Mouse (Mus musculus): Measurements from ENCODE around the gene Ccni. TPM values are rescaled to one million over a fixed set of nuclear protein-coding genes. Genes with fewer than 3 reads are reported as not detected.

Gene Ccni
- polyA plus RNA-seq (2015; fragmentation: Nextera tagmentation; extraction: Ambion mirVana), result 137 and 140 TPM in 2 replicates

GRCm38 (mm10) chr5:93206109-93207005 lies at the start of gene Ccni, which contains the start of gene 2010109A12Rik:
TSS of gene Ccni (minus strand) at chr5:93206495.
TSS of gene 2010109A12Rik (plus strand) at chr5:93206518.
- H3K4me1 ChIP-seq (replicated peaks), result peaks cover 21% of the 10 kb centered on the region
- no peaks in the 10 kb centered on the region for H3K9me3 ChIP-seq
- H3K4me3 ChIP-seq, result peak within 1 kb of the TSS; percentile 94
- H3K27ac ChIP-seq, result peak within 1 kb of the TSS; percentile 92
- H3K36me3 ChIP-seq, result peaks cover 3% of the 10 kb centered on the region
- peak within 1 kb of the TSS; percentile 96 for H3K9ac ChIP-seq
- ATAC-seq (ENCODE audit: low FRiP score), result peak; percentile 96
- no peaks in the 10 kb centered on the region for H3K27me3 ChIP-seq
- WGBS, result under 1% methylated on average over 74 of the region's 79 CpGs
- peak within 1 kb of the TSS; percentile 68 for H3K4me2 ChIP-seq

- WGBS, result 93% methylated on average over 5 of the region's 5 CpGs
- H3K4me1 ChIP-seq (replicated peaks), result no peaks in the 10 kb centered on the region
- no peak overlapping the region for H3K27ac ChIP-seq
- no peak for ATAC-seq (ENCODE audit: low FRiP score)
- no peak overlapping the region for H3K4me3 ChIP-seq
- H3K27me3 ChIP-seq, result no peaks in the 10 kb centered on the region
- no peaks in the 10 kb centered on the region for H3K36me3 ChIP-seq
- no peak overlapping the region for H3K4me2 ChIP-seq
- H3K9me3 ChIP-seq, result peaks cover 6% of the 10 kb centered on the region; the same call in 1 of the 2 replicates
- no peak overlapping the region for H3K9ac ChIP-seq
Observed at GRCm38 (mm10) chr5:93255759-93256265, 49.5 kb upstream of the Ccni start.

DNA sequence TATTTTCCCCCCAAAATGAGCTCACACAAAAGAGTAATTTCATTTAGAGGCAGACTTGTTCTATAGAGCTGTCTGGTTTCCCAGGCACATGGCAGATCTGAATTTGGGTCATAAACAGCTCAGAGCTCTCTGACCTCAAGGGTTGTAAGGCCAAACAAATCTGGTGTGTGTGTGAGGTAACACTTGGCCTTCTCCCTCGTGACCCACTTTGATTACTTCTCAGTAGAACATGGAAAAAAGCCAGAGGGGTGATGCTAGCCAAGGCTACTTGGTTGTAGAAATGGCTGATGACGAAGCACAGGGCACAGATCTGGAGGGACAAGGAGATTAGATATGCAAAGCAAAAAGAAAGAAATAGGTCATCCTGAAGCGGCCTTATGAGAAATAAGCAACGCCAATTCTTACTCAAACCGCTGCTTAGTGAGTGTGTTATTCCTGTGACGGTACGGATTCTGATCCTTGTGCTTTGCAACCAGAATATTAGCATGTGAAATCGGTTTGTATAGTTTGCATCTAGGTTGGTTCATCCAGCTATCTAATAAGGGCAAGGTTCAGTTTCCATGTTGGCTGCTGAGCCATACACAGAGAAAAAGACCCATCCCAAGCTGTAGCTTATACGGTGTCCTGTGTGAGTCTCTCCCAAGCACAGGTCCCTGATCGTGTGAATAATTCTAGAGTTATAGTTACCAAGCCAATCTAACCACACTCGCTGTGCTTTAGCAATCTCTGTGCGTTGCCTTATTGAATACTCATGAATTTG lies 44.9 kb upstream of the Ccni start:
- H3K4me1 ChIP-seq (replicated peaks), result no peaks in the 10 kb centered on the region
- H3K9me3 ChIP-seq, result peaks cover 6% of the 10 kb centered on the region; the same call in 1 of the 2 replicates
- H3K9ac ChIP-seq, result no peak overlapping the region
- no peak overlapping the region for H3K4me2 ChIP-seq
- H3K27ac ChIP-seq, result no peak overlapping the region
- H3K27me3 ChIP-seq, result no peaks in the 10 kb centered on the region
- 88% methylated on average over 12 of the region's 12 CpGs for WGBS
- H3K4me3 ChIP-seq, result no peak overlapping the region
- H3K36me3 ChIP-seq, result no peaks in the 10 kb centered on the region
- no peak for ATAC-seq (ENCODE audit: low FRiP score)

GRCm38 (mm10) chr5:93249940-93250578 lies 43.8 kb upstream of the Ccni start:
- H3K27me3 ChIP-seq, result no peaks in the 10 kb centered on the region
- H3K9me3 ChIP-seq, result peaks cover 6% of the 10 kb centered on the region; the same call in 1 of the 2 replicates
- no peak overlapping the region for H3K4me2 ChIP-seq
- no peak overlapping the region for H3K9ac ChIP-seq
- H3K36me3 ChIP-seq, result no peaks in the 10 kb centered on the region
- no peak overlapping the region for H3K27ac ChIP-seq
- H3K4me3 ChIP-seq, result no peak overlapping the region
- ATAC-seq (ENCODE audit: low FRiP score), result no peak
- WGBS, result 84% methylated on average over 6 of the region's 6 CpGs
- no peaks in the 10 kb centered on the region for H3K4me1 ChIP-seq (replicated peaks)

DNA sequence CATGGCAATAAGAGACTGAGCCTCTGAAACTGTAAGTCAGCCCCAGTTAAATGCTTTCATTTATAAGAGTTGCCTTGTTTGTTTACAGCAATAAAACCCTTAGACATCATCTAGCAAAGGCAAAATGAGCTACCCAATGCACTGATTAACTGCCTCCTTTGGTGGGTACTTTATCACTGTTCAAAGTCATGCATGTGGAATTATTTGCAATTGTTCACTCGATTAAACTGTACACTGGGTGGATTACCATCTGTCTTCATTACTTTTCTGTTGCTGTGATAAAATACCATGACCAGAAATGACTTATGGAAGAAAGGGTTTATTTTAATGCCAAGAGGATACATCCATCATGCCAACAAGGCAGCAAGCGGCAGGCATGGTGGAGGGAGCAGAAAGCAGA lies 39.0 kb upstream of the Ccni start:
- Histone ChIP-seq H3K36me3 (no peaks in the 10 kb centered on the region), H3K27ac (no peak overlapping the region), H3K27me3 (no peaks in the 10 kb centered on the region), H3K4me2 (no peak overlapping the region), H3K9ac (no peak overlapping the region), H3K9me3 (no peaks in the 10 kb centered on the region), H3K4me3 (no peak overlapping the region), H3K4me1 (replicated peaks) (no peaks in the 10 kb centered on the region)
- WGBS, result 41% methylated on average over 2 of the region's 2 CpGs
- ATAC-seq (ENCODE audit: low FRiP score), result no peak

GRCm38 (mm10) chr5:93239590-93240544 lies 33.6 kb upstream of the Ccni start:
- Histone ChIP-seq H3K27ac (no peak overlapping the region), H3K36me3 (no peaks in the 10 kb centered on the region), H3K4me1 (replicated peaks) (no peaks in the 10 kb centered on the region), H3K27me3 (no peaks in the 10 kb centered on the region), H3K9ac (no peak overlapping the region), H3K4me2 (no peak overlapping the region), H3K9me3 (no peaks in the 10 kb centered on the region), H3K4me3 (no peak overlapping the region)
- ATAC-seq (ENCODE audit: low FRiP score), result no peak
- 83% methylated on average over 8 of the region's 8 CpGs for WGBS

DNA sequence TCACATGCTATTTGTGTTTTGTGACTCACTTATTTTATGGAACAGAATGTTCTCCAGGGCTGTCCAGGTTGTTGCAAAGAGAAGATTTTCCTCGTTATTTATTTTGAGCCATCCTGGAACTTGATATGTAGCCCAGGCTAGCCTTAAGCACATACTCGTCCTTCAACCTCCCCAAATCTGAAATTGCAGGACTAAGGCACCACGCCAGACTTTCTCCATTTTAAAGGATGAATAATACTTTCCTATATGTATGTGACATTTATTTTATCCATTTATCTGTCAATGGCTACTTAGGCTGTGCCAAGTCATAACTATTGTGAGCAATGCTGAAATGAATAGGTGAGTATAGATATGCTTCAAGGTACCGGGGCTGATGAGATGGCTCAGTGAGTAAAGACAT lies 30.2 kb upstream of the Ccni start:
- no peak for ATAC-seq (ENCODE audit: low FRiP score)
- 87% methylated on average over 4 of the region's 4 CpGs for WGBS
- no peak overlapping the region for H3K27ac ChIP-seq
- H3K9me3 ChIP-seq, result no peaks in the 10 kb centered on the region
- H3K27me3 ChIP-seq, result no peaks in the 10 kb centered on the region
- no peak overlapping the region for H3K9ac ChIP-seq
- H3K4me1 ChIP-seq (replicated peaks), result no peaks in the 10 kb centered on the region
- H3K36me3 ChIP-seq, result no peaks in the 10 kb centered on the region
- H3K4me3 ChIP-seq, result no peak overlapping the region
- no peak overlapping the region for H3K4me2 ChIP-seq

DNA sequence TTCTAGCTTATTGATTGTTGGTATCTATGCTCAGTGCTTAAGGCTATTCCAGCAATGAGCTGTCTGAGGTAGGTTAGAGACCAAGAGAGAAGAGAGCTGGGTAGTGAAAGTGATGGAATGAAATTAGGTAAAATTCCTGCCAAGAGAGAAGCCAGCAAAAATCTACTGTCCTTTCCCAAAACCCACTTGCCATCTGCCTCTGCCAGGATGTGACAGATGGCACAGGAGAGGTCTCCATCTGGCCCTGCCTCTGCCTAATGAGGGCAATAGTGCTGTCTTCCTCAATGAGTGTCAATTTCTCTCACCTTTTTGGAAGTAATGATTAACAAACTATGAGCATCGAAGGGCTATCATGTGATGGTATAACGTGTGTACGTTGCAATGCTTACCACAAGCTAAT lies 29.6 kb upstream of the Ccni start:
- Histone ChIP-seq H3K4me3 (no peak overlapping the region), H3K9me3 (no peaks in the 10 kb centered on the region), H3K27me3 (no peaks in the 10 kb centered on the region), H3K9ac (no peak overlapping the region), H3K27ac (no peak overlapping the region), H3K36me3 (no peaks in the 10 kb centered on the region), H3K4me2 (no peak overlapping the region), H3K4me1 (replicated peaks) (no peaks in the 10 kb centered on the region)
- ATAC-seq (ENCODE audit: low FRiP score), result no peak
- 72% methylated on average over 3 of the region's 3 CpGs for WGBS

DNA sequence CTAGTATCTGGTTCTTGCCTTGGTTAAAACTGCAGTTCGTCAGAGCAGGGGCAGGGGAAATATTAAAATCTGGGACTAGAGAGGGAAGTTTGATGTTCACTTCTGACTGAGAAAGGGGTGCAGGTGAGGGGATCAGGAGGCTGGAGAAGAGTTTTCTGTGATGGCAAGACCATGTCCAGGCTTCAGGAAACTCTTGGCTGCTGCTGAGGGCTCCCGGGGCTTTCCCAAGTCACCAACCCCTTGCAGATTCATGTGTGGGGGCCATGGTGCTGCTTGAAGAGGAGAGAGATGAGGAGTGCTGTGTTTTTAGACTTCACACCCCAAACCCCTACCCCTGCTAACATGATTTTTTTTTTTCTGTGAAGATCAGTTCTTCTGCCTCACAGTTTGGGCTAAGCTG lies 28.3 kb upstream of the Ccni start:
- Histone ChIP-seq H3K4me2 (no peak overlapping the region), H3K27me3 (no peaks in the 10 kb centered on the region), H3K9me3 (no peaks in the 10 kb centered on the region), H3K27ac (no peak overlapping the region), H3K36me3 (no peaks in the 10 kb centered on the region), H3K4me1 (replicated peaks) (no peaks in the 10 kb centered on the region), H3K9ac (no peak overlapping the region), H3K4me3 (no peak overlapping the region)
- WGBS, result 82% methylated on average over 2 of the region's 2 CpGs
- ATAC-seq (ENCODE audit: low FRiP score), result no peak

DNA sequence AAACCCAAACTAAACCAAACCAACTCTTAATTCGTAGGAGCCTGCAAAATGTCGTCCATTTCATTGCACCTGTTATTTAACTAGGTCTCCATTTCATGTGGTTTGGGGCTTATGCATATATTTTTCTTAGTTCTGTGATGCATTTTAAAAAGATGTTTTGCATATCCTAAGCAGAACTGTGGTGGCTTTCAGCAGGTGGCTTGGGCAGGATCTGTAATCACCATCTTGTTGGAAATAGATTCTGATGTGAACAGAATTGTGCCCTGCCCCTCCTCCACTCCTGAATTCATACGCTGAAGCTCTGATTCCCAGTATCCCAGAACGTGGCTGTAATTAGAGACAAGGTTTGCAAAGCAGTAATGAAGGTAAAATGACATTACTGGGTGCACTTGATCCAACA lies 27.8 kb upstream of the Ccni start:
- Histone ChIP-seq H3K9ac (no peak overlapping the region), H3K36me3 (no peaks in the 10 kb centered on the region), H3K4me3 (no peak overlapping the region), H3K27me3 (no peaks in the 10 kb centered on the region), H3K4me1 (replicated peaks) (no peaks in the 10 kb centered on the region), H3K4me2 (no peak overlapping the region), H3K27ac (no peak overlapping the region), H3K9me3 (no peaks in the 10 kb centered on the region)
- ATAC-seq (ENCODE audit: low FRiP score), result no peak
- WGBS, result 70% methylated on average over 4 of the region's 4 CpGs

GRCm38 (mm10) chr5:93232838-93233237 lies 26.5 kb upstream of the Ccni start:
- Histone ChIP-seq H3K27ac (no peak overlapping the region), H3K4me3 (no peak overlapping the region), H3K9me3 (no peaks in the 10 kb centered on the region), H3K36me3 (no peaks in the 10 kb centered on the region), H3K4me1 (replicated peaks) (no peaks in the 10 kb centered on the region), H3K27me3 (no peaks in the 10 kb centered on the region), H3K4me2 (no peak overlapping the region), H3K9ac (no peak overlapping the region)
- 89% methylated on average over 2 of the region's 2 CpGs for WGBS
- ATAC-seq (ENCODE audit: low FRiP score), result no peak

Measured in hindbrain, embryonic 13.5 days (tissue).